Mouse (Mus musculus): ENCODE measurements around the gene Vps52. TPM values are rescaled to one million over a fixed set of nuclear protein-coding genes. Genes with fewer than 3 reads are reported as not detected.

Gene Vps52
- total RNA-seq, 1 experiment from 2014 or later, result 16.4 TPM

DNA sequence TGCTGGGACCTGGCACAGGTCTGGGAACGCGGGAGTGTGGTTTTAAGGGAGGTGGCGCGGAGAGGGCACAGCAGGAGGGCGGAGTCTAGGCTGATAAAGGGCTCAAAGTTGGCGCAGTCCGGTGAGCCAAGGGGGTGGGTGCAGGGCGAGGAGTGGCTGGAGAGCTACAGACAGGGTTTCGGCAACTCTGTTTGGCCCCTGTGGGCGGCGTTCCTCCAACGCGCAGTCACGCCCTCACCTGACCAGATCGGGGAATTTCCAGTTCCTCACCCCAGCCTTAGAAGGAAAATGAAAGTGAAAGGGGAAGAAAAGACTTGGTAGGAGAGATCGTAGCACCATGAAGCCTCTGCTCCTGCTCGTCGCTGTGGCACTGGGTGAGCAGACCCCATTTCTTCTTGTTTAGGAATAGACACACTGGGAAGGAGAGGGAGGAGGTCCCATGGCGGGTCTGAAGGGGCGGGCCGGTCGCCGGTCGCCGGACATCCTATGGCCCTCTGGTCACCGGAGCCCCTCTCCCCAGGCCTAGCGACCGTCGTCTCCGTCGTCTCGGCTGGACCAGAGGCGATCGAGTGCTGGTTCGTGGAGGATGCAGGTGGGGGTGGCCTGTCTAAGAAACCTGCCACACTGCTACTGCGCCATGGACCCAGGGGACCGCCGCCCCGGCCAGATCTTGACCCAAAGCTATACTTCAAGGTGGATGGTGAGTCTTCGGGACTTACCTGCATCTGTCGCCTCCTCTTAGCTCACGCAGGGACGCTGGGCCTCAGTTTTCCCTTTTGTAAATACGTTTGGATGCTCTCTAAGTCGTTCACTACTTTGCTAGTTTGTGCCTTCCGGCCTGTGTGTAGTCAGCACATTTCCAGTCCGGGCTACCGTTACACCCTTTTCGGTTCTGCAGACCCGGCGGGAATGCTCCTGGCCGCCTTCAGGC is 36.0 kb upstream of the Vps52 start:
- peak; percentile 58 for ATAC-seq (replicated peaks; ENCODE audit: low read depth, poor library complexity, severe bottlenecking)

DNA sequence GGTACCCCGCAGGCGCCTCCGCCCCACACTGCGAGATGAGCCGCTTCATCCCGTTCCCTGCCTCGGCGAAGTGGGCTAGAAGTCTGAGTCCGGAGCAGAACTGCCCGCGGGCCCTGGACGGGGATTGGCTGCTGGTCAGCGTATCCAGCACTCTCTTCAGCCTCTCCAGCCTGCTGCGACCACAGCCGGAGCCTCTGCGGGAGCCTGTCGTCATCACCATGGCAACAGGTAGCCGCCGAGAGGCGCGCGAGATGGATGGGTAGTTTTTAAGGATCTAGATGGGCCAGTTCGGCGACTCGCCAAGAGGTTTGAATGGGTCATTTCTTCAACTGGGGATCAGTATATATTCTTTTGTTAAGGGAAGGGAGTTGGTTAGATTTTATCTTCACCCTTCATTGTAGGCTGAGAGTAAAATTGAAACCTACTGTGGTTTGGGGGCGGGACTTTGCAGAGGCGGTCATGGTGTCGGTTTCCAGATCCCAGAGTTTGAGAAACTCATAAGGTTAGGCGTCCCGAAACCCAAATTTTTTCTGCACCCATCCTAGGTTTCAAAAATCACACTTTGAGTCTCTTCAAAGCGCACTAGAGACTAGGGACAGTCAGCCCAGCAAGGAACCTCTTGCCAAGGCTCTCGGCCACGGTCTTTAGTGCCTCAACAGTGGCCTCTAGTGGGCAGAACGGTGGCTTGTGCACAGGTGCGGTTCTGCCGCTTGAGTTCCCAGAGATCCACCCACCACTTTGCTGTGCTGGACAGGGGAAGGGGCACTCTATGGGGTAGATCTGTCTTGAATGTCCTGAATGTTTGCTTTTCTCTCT is 35.1 kb upstream of the Vps52 start:
- peak; percentile 29 for ATAC-seq (replicated peaks; ENCODE audit: low read depth, poor library complexity, severe bottlenecking)

DNA sequence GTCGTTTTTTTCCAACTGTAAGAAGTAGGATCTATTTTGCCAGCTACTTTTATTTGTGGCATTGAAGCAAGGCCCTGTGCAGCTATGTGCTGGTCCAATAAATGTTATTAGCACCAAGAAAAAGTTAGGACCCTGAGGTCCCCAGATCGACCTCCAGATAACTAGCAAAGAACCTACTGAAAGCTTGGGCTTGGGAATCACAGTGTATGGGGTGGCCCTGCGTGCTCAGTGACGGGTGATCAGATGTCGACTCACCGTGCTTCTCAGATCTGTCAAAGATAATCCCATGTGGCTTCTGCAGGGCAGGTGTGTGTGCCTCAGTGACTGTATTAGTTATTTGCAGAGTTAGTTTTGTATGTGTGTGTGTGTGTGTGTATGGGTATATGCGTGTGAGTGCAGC is 34.3 kb upstream of the Vps52 start:
- ATAC-seq (replicated peaks; ENCODE audit: low read depth, poor library complexity, severe bottlenecking), result no peak

DNA sequence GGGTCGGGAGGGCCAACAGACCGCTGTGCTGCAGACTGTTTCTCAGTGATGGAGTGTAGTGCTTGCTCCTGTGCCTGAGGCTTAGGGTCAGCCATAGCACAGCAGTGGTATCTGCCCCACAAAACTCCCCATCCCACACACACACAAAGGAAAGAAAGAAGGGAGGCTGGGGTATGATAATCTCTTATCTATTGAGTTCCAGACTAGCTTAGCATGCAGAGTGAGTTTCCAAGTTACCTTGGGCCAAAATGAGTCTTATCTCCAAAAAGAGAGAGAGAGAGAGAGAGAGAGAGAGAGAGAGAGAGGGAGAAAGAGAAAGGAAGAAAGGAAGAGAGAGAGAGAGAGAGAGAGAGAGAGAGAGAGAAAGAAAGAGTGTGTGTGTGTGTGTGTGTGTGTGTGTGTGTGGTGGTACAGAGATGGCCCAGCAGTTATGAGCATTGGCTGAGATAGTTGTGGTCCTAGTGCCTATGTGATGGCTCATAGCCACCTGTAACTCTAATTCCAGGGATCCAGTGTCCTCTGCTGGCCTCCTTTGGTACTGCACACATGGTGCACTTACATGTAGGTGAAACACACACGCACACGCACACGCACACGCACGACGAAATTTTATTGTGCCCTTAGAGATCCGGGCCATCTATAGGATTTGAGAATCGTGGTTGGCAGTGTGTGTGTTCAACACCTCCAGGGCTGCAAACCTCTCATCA is 30.9 kb upstream of the Vps52 start:
- ATAC-seq (replicated peaks; ENCODE audit: low read depth, poor library complexity, severe bottlenecking), result no peak

- no peak for ATAC-seq (replicated peaks; ENCODE audit: low read depth, poor library complexity, severe bottlenecking)
Measured at GRCm38 (mm10) chr17:33925406-33926116, 30.1 kb upstream of the Vps52 start.

- no peak for ATAC-seq (replicated peaks; ENCODE audit: low read depth, poor library complexity, severe bottlenecking)
Measured at GRCm38 (mm10) chr17:33926207-33926932, 29.2 kb upstream of the Vps52 start.

- no peak for ATAC-seq (replicated peaks; ENCODE audit: low read depth, poor library complexity, severe bottlenecking)
Measured at GRCm38 (mm10) chr17:33928251-33928947, 27.2 kb upstream of the Vps52 start.

GRCm38 (mm10) chr17:33929371-33930279 is 26.0 kb upstream of the Vps52 start, which contains the start of gene Rgl2:
Gene Rgl2 (plus strand): TSS chr17:33929543.
- ATAC-seq (replicated peaks; ENCODE audit: low read depth, poor library complexity, severe bottlenecking), result peak; percentile 73

GRCm38 (mm10) chr17:33930280-33931158 is 25.1 kb upstream of the Vps52 start:
- ATAC-seq (replicated peaks; ENCODE audit: low read depth, poor library complexity, severe bottlenecking), result peak; percentile 17; the same call in 1 of the 2 replicates

DNA sequence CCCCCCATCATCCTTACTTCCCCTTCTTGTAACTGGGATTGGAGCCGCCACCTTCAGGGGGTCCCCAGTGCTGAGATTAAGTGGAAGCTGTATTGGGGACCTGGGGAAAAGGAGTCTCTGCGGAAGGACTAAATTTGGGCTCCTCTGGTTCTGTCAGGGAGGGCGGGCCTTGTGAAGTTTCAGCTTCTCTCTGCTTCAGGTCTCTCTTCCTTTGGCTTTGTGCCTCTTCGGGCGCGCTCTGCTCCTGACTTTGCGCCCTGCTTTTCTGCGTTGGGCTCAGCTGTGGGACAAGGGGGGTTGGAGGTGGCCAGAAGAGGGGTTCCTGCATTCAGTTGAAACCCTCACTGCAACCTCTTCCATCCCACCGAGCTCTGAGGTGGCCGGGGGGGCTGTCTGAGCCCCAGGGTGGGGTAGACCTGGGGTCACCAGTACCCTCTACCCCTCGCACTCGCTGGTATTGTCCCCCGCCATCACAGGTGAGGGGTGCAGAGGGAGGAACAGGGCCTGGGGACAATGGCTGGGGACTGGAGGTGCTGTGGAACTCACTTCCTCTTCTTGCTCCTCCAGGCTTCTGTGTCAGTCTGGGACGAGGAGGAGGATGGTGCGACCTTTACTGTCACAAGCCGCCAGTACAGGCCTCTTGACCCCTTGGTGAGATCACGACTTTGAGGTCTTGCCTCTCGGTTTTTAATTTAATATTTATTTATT is 24.3 kb upstream of the Vps52 start:
- no peak for ATAC-seq (replicated peaks; ENCODE audit: low read depth, poor library complexity, severe bottlenecking)

- ATAC-seq (replicated peaks; ENCODE audit: low read depth, poor library complexity, severe bottlenecking), result no peak
Measured at GRCm38 (mm10) chr17:33931947-33932346, 23.7 kb upstream of the Vps52 start.

DNA sequence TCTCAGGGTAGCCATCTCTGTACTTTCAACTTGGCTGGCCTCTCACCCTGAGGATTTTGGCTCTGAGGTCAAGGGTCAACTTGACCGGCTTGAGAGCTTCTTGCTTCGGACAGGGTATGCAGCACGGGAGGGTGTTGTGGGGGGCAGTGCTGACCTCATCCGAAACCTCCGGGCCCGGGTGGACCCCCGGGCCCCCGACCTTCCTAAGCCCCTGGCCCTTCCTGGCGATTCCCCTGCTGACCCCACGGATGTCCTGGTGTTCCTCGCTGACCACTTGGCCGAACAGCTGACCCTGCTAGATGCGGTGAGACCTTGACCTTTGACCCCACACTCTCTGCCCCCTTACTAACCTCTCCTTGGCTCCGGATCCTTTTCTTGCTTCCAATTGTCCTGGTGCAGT is 23.2 kb upstream of the Vps52 start:
- no peak for ATAC-seq (replicated peaks; ENCODE audit: low read depth, poor library complexity, severe bottlenecking)

- no peak for ATAC-seq (replicated peaks; ENCODE audit: low read depth, poor library complexity, severe bottlenecking)
Measured at GRCm38 (mm10) chr17:33932970-33933369, 22.6 kb upstream of the Vps52 start.

DNA sequence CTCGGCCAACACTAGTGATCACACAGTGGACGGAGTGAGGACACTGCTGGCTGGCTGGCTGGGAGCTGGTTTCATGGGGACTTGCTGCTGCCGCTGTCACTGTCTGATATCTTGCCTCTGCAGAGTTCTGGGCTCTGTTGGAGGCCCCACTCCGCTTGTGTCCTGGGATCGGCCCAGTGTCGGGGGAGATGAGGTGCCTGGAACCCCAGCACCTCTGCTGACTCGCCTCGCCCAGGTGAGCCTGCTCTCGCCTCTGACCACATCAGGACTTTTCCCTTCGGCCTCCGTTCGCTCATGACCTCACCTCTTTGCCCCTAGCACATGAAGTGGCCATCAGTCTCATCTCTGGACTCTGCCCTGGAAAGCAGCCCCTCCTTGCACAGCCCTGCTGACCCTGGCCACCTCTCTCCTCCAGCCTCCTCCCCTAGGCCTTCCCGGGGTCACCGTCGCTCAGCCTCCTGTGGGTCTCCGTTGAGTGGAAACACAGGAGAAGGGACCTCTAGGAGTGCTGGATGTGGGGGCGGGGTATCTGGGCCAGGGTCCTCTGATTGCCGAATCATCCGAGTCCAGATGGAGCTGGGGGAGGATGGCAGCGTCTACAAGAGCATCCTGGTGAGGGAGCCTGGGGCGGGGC is 20.1 kb upstream of the Vps52 start:
- no peak for ATAC-seq (replicated peaks; ENCODE audit: low read depth, poor library complexity, severe bottlenecking)

DNA sequence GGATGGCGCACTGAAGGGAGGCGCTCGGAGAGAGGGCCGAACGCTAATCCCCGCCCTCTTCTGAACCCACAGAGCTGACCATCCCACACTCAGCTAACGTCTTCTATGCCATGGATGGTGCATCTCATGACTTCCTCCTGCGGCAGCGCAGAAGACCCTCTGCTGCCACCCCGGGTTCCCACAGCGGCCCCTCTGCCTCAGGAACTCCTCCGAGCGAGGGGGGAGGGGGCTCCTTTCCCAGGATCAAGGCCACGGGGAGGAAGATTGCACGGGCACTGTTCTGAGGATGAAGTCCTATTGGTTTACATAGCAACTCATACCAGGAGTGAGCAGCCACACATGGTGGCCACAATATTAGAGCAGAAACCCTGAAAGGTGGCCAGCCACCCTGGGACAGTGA is 18.6 kb upstream of the Vps52 start:
- ATAC-seq (replicated peaks; ENCODE audit: low read depth, poor library complexity, severe bottlenecking), result no peak

DNA sequence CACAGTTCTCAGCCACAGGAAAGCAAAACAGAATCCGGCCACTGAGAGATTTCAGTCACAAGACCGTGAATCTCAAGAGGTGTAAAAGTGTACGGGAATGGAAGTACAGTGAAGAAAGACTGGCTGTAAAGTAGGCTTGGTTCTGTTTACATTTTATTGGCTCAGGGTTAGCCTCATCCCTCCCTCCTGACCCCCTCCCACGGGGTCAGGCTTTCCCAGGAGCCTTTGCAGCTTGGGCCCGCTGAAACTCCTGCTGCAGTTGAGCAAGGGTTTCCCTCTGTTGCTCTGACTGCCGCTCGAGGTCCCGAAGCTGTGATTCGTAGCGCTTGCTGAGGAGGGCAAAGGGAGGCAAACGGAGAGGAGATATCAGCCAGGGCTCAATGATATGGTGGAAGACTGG is 16.8 kb upstream of the Vps52 start:
- no peak for ATAC-seq (replicated peaks; ENCODE audit: low read depth, poor library complexity, severe bottlenecking)
